Mouse (Mus musculus) hindbrain, postnatal 0 days (tissue): Measurements from ENCODE around the gene Fgl2. TPM values are rescaled to one million over a fixed set of nuclear protein-coding genes. Genes with fewer than 3 reads are reported as not detected.
"Not testable (repeated sequence)": the region's sequence is repeated elsewhere in the genome, so short reads cannot be mapped to it uniquely, and the experiment has no call there.

ENCODE experiments used
- ATAC-seq: fragments of 200-750 bp; cut with Nextera tagmentation; 2 replicates; pipeline ENCODE4 v1.8.0; 2017; ENCODE audit warnings: mild to moderate bottlenecking, moderate TSS enrichment, moderate library complexity
- DNase-seq: peaks from one replicate; pipeline ENCODE4 v3.0.0-alpha.2; 2015; ENCODE audit warnings: low spot score
- H3K27ac ChIP-seq: fragments of 300-500 bp; sonication (generic); 2 replicates; pipeline ENCODE4 v1.5.1; 2014; ENCODE audit warnings: mild to moderate bottlenecking
- H3K27me3 ChIP-seq: fragments of 300-500 bp; sonication (generic); 2 replicates; pipeline ENCODE4 v1.6.1; 2014; ENCODE audit warnings: low read length, mixed read lengths; ENCODE audit not compliant: insufficient read depth
- H3K36me3 ChIP-seq: fragments of 300-500 bp; sonication (generic); 2 replicates; pipeline ENCODE4 v1.6.1; 2014; ENCODE audit warnings: low read length, mixed read lengths; ENCODE audit not compliant: insufficient read depth
- H3K4me1 ChIP-seq: fragments of 300-500 bp; sonication (generic); 2 replicates; pipeline ENCODE4 v1.6.1; 2014; ENCODE audit warnings: antibody characterized with exemption, low read length, mixed read lengths; ENCODE audit not compliant: insufficient read depth
- H3K4me2 ChIP-seq: fragments of 300-500 bp; sonication (generic); 2 replicates; pipeline ENCODE4 v1.6.1; 2014; ENCODE audit warnings: low read depth, mild to moderate bottlenecking, low read length, moderate library complexity, mixed read lengths
- H3K4me3 ChIP-seq: fragments of 300-500 bp; sonication (generic); 2 replicates; pipeline ENCODE4 v1.5.1; 2014; ENCODE audit warnings: low read length
- H3K9ac ChIP-seq: fragments of 300-500 bp; sonication (generic); replicated peaks from 2 replicates; pipeline ENCODE4 v1.6.1; 2014; ENCODE audit warnings: mild to moderate bottlenecking, low read length, moderate library complexity, mixed read lengths
- H3K9me3 ChIP-seq: fragments of 300-500 bp; sonication (generic); 2 replicates; pipeline ENCODE4 v1.6.1; 2016; ENCODE audit warnings: low read length, mixed read lengths
- CTCF ChIP-seq: IDR thresholded peaks from 2 replicates; pipeline ENCODE4 v1.5.1; 2016; ENCODE audit warnings: antibody characterized with exemption, control low read depth, low read depth
- WGBS: fragments of 180-500 bp; shearing (Covaris S2); extraction: QIAGEN DNeasy Blood & Tissue Kit; methylation state at CpG from one replicate; pipeline ENCODE4 v1.1.7; 2014; 5-methylcytosine and 5-hydroxymethylcytosine counted together
- polyA plus RNA-seq: library from polyadenylated mRNA; unstranded; fragments of >200 nt; fragmentation: Nextera tagmentation; extraction: Ambion mirVana; gene quantifications from 2 replicates; pipeline ENCODE4 v1.2.1, GENCODE M21; 2015
- total RNA-seq: library from RNA; depleted of rRNA; stranded (reverse); fragments of >200 nt; gene quantifications from 2 replicates; pipeline ENCODE4 v1.2.3, GENCODE M21; 2014; rRNA removed

Gene Fgl2
- total RNA-seq (3.1 and 3.4 TPM in 2 replicates), polyA plus RNA-seq (2.5 and 2.6 TPM in 2 replicates)

DNA sequence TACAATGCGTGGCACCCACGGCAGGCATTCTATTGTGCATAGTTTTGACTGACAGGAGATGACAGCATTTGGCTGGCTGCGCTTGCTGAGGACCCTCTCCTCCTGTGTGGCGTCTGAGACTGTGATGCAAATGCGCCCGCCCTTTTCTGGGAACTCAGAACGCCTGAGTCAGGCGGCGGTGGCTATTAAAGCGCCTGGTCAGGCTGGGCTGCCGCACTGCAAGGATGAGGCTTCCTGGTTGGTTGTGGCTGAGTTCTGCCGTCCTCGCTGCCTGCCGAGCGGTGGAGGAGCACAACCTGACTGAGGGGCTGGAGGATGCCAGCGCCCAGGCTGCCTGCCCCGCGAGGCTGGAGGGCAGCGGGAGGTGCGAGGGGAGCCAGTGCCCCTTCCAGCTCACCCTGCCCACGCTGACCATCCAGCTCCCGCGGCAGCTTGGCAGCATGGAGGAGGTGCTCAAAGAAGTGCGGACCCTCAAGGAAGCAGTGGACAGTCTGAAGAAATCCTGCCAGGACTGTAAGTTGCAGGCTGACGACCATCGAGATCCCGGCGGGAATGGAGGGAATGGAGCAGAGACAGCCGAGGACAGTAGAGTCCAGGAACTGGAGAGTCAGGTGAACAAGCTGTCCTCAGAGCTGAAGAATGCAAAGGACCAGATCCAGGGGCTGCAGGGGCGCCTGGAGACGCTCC is at the start of gene Fgl2:
Gene Fgl2, plus strand, starts transcription at position 150 of the 687 bp plus-strand sequence.
- Histone ChIP-seq H3K27me3 (no peaks in the 10 kb centered on the region), H3K9me3 (no peaks in the 10 kb centered on the region), H3K4me3 (peak within 1 kb of the TSS; percentile 52), H3K36me3 (no peaks in the 10 kb centered on the region), H3K4me2 (peak within 1 kb of the TSS; percentile 90), H3K9ac (peak within 1 kb of the TSS; percentile 60), H3K4me1 (peaks cover 10% of the 10 kb centered on the region; the same call in 1 of the 2 replicates), H3K27ac (0 out of 2 replicates have a peak within 1 kb of the TSS, but pooled peaks have one; percentile 41)
- ATAC-seq (peak; percentile 91), DNase-seq (peak; percentile 87)
- 4% methylated on average over 31 of the region's 31 CpGs for WGBS
- no peak for TF ChIP-seq CTCF

DNA sequence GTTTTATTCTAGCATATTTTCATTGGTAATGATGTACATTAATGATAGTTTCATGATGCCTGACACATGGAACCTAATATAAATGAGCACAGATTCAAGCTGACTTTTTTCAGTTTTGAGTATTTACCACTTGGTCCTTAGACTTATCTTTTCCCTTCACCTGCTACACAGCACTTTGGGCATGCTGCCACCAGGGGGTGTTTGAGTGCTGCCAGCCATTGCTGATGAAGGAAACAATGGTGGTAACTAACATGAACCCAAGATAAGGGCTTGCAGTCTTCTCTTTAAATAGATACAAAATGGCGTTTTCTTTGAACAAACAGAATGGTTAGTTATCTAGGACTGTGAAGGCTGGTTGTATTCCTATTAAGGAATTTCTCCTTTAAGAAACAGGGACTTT is 45.9 kb upstream of the Fgl2 start:
- H3K9me3 ChIP-seq = no peaks in the 10 kb centered on the region
- H3K36me3 ChIP-seq = no peaks in the 10 kb centered on the region
- no peak overlapping the region for H3K4me2 ChIP-seq
- no peak overlapping the region for H3K27ac ChIP-seq
- 54% methylated on average over 1 of the region's 1 CpGs for WGBS
- H3K4me1 ChIP-seq = no peaks in the 10 kb centered on the region
- no peaks in the 10 kb centered on the region for H3K27me3 ChIP-seq
- no peak overlapping the region for H3K9ac ChIP-seq
- peak; percentile 70 for TF ChIP-seq CTCF
- H3K4me3 ChIP-seq = no peak overlapping the region
- DNase-seq (peak; percentile 53), ATAC-seq (no peak)

- TF ChIP-seq CTCF = no peak
- DNase-seq (no peak), ATAC-seq (no peak)
- no peak overlapping the region for H3K9ac ChIP-seq
- WGBS = 80% methylated on average over 1 of the region's 1 CpGs
- H3K4me1 ChIP-seq = no peaks in the 10 kb centered on the region
- H3K36me3 ChIP-seq = no peaks in the 10 kb centered on the region
- H3K4me2 ChIP-seq = no peak overlapping the region
- H3K27me3 ChIP-seq = no peaks in the 10 kb centered on the region
- no peak overlapping the region for H3K27ac ChIP-seq
- H3K9me3 ChIP-seq = no peaks in the 10 kb centered on the region
- H3K4me3 ChIP-seq = no peak overlapping the region
Measured at GRCm38 (mm10) chr5:21328560-21328959, 43.9 kb upstream of the Fgl2 start.

DNA sequence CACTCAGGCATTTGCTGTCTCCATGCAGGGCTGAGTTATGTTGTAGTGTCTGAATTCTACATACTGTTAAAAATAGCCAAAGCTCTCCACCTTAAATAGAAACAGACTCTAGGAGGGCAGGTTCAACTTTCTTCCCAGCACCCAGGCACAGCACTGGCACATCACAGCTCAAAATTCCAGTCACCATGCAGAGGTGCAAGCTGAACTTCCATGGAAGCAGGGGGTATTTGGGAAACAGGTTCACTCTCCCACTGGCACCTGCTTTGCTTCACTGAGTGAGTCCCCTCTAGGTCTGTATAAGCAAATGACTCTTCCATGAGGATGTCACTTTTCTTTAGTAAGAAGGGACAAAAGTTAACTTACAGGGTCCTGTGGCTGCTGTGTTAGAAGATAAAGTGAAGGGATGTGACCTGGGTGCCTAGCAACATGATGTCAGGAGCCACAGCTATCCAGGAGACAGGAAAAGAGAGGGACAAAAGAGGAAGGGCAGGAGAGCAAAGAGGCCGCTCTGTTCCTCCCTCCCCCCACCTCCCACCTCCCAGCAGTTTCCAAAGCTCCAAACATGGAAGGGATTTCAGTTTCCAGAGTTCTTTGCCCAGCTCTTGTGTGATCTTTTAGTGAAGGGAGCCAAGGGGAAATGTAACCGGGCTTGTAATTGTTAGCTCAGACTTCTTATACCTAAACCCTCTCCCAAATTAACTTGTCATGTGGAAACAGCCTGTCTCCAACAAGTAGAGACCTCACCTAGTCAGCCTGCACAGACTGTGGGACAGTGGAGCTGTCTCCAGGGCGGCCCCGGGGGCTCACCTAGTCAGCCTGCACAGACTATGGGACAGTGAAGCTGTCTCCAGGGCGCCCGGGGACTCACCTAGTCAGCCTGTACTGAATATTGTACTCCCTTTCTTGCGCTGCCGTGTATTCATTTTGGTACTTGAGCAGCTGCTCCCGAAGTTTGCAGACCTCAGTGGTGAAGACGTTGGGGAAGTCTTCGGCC is 42.5 kb upstream of the Fgl2 start:
- WGBS = 24% methylated on average over 11 of the region's 11 CpGs
- no peak overlapping the region for H3K4me2 ChIP-seq
- DNase-seq = no peak

DNA sequence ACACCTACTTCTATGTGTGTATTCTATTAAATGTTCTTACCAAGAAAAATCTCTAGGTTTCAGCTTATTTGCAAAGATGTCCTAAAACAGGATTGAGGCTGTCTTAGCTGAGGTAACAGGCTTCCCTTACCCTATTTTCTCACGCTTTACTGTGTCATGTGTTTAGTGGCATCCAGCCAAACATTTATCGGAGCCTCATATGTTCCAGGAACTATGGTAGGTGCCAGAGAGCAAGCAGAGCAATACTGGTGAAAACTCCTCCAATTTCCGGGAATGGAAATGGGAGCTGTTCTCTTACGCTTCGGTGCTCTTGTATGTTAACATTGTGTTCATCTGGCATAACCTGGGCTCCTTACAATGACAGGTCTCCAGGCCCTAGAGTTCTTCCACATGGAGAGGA is 40.8 kb upstream of the Fgl2 start:
- H3K36me3 ChIP-seq = no peaks in the 10 kb centered on the region
- H3K4me1 ChIP-seq = no peaks in the 10 kb centered on the region
- no peaks in the 10 kb centered on the region for H3K27me3 ChIP-seq
- no peak overlapping the region for H3K27ac ChIP-seq
- H3K9me3 ChIP-seq = no peaks in the 10 kb centered on the region
- H3K4me2 ChIP-seq = no peak overlapping the region
- H3K4me3 ChIP-seq = no peak overlapping the region
- ATAC-seq (no peak), DNase-seq (no peak)
- no peak overlapping the region for H3K9ac ChIP-seq
- TF ChIP-seq CTCF = no peak
- WGBS = 65% methylated on average over 5 of the region's 5 CpGs

More for the DNA sequence above, 42.5 kb upstream of the Fgl2 start:
- no peak for TF ChIP-seq CTCF
- H3K9me3 ChIP-seq = no peaks in the 10 kb centered on the region
- no peaks in the 10 kb centered on the region for H3K4me1 ChIP-seq
- no peaks in the 10 kb centered on the region for H3K36me3 ChIP-seq
- H3K9ac ChIP-seq = no peak overlapping the region
- H3K27me3 ChIP-seq = no peaks in the 10 kb centered on the region
- no peak overlapping the region for H3K4me3 ChIP-seq
- ATAC-seq = no peak
- H3K27ac ChIP-seq = no peak overlapping the region

- Histone ChIP-seq H3K4me2 (no peak overlapping the region), H3K4me3 (no peak overlapping the region), H3K4me1 (no peaks in the 10 kb centered on the region), H3K27ac (no peak overlapping the region), H3K9ac (no peak overlapping the region), H3K27me3 (no peaks in the 10 kb centered on the region), H3K9me3 (no peaks in the 10 kb centered on the region), H3K36me3 (no peaks in the 10 kb centered on the region)
- DNase-seq (no peak), ATAC-seq (no peak)
- 92% methylated on average over 1 of the region's 1 CpGs for WGBS
- TF ChIP-seq CTCF = no peak
Measured at GRCm38 (mm10) chr5:21332119-21332518, 40.3 kb upstream of the Fgl2 start.

DNA sequence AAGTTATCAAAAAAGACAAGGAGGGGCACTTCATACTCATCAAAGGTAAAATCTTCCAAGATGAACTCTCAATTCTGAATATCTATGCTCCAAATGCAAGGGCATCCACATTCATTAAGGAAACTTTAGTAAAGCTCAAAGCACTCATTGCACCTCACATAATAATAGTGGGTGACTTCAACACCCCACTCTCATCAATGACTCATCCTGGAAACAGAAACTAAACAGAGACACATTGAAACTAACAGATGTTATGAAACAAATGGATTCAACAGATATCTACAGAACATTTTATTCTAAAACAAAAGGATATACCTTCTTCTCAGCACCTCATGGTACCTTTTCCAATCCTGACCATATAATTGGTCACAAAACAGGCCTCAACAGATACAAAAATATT is 30.2 kb upstream of the Fgl2 start:
- not testable (repeated sequence) for H3K4me2 ChIP-seq, H3K27me3 ChIP-seq, H3K9me3 ChIP-seq, H3K4me3 ChIP-seq, H3K36me3 ChIP-seq, H3K4me1 ChIP-seq, ATAC-seq, DNase-seq, H3K27ac ChIP-seq, H3K9ac ChIP-seq
